Mouse (Mus musculus) naive thymus-derived CD4-positive, alpha-beta T cell, adult 2 months (primary cell): ENCODE results near the gene Kank4.

ENCODE experiments used
- DNase-seq: peaks from one replicate; pipeline ENCODE4 v3.0.0-alpha.2; 2011; ENCODE audit warnings: low read depth

The Kank4 gene

DNA sequence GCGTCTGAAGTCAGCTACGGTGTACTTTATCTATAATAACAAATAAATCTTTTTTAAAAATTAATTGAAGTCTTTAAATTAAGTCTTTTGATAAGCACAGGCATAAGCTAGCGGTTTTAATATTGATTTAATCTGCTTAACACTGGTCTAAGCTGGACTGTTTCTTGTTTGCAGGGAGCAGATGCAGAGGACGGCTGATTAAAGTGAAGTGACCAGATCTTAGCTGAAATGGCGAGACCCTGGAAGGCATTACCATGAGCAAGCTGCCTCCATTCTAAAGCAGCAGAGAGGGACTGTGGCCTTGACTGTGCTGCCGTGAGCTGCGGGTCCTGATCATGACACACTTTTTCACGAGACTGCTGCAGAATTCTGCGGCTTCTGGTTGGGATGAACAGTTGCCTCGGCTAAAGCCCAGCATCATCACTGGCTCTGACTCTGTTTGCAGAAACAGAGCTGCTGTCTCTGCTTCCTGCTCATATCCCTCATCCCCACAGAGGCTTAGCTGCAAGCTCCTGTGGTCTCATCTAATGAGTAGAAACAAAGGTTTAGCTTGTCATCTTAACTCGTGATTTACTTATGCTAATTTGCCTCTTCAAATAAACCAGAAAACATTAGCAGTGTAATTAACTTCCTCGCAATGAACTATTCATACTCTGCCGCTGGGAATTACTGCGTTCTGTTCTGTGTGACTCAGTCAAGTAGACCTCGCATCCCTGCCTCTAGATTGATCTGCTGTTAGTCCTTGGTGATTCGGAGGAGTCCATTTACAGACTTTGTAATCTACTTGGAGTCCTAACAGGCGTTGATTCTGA is 99.4 kb downstream of the Kank4 start:
- DNase-seq: no peak

- DNase-seq: no peak
Measured at GRCm38 (mm10) chr4:98710891-98711290, 106.4 kb downstream of the Kank4 start.
